Mouse (Mus musculus) heart, adult 2 months (tissue): ENCODE data around the gene Podxl2.
A peak's percentile ranks its signal among the peaks of the same experiment; 100 is the strongest.

Experiments used
- CTCF ChIP-seq: fragments of 200-600 bp; IDR thresholded peaks from 2 replicates; pipeline ENCODE4 v1.8.1; 2022; ENCODE audit warnings: antibody characterized with exemption, mild to moderate bottlenecking, moderate library complexity
- POLR2A ChIP-seq: fragments of 200-500 bp; IDR thresholded peaks from 2 replicates; pipeline ENCODE4 v1.6.1; 2011; ENCODE audit warnings: mild to moderate bottlenecking, low read depth, low read length, control low read depth; ENCODE audit not compliant: insufficient read depth

- TF ChIP-seq CTCF, result peak; percentile 49
- peak; percentile 62 for TF ChIP-seq POLR2A
These were observed 27.3 kb upstream of the Podxl2 start, which contains the start of gene Tpra1 for GRCm38 (mm10) chr6:88901947-88902820.
